Mouse (Mus musculus) right cerebral cortex, postnatal 10 days (tissue): ENCODE data around the gene Tcap.

Source experiments
- DNase-seq, 2 experiments: peaks; one replicate each; pipeline ENCODE4 v3.0.0; 2021; ENCODE audit warnings: low spot score in 2 of 2

Tcap gene

GRCm38 (mm10) chr11:98409341-98409822 lies 25.8 kb downstream of the Tcap start:
- no peak for DNase-seq

DNA sequence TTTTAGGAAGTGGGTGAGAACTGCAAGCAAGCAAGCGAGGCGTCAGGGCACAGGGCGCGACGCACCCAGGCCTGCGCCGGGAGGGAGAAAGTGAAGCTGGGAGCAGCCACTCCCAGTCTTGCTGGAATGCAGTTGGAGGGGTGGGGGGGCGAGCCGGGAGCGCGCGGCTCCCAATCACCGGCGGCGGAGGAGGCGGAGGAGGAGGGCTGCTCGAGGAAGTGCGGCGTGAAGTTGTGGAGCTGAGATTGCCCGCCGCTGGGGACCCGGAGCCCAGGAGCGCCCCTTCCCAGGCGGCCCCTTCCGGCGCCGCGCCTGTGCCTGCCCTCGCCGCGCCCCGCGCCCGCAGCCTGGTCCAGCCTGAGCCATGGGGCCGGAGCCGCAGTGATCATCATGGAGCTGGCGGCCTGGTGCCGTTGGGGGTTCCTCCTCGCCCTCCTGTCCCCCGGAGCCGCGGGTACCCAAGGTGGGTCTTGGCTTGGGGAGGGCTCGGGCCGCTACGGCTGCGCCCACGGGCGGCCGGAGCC lies 28.7 kb downstream of the Tcap start, which contains the start of gene Erbb2:
Erbb2 (plus strand) TSS at position 198 of the 524 bp plus-strand sequence.
- peak in 1 of 2 experiments; percentile 61 for DNase-seq

GRCm38 (mm10) chr11:98412797-98413301 lies 29.2 kb downstream of the Tcap start:
- DNase-seq = no peak

- no peak for DNase-seq
Observed at GRCm38 (mm10) chr11:98413731-98414130, 30.1 kb downstream of the Tcap start.

DNA sequence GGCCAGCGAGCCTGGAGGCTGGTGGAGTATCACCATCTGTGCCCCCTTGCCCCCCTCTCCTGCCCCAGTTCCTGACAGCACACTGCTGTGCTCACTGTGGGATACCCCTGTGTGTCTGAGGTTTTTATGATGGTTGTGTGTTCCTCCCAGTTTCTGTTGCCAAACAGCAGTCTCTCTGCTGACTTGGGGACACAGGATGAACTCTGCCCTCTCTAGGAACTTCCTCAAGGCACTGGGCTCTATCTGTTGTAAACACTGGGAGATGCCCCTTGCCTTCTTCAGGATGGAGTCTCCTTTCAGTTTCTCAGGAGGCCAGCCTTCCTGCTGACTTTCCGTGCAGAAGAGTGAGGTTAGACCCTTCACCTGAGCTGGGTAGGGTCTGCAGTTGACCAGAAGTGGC lies 30.6 kb downstream of the Tcap start:
- no peak for DNase-seq

DNA sequence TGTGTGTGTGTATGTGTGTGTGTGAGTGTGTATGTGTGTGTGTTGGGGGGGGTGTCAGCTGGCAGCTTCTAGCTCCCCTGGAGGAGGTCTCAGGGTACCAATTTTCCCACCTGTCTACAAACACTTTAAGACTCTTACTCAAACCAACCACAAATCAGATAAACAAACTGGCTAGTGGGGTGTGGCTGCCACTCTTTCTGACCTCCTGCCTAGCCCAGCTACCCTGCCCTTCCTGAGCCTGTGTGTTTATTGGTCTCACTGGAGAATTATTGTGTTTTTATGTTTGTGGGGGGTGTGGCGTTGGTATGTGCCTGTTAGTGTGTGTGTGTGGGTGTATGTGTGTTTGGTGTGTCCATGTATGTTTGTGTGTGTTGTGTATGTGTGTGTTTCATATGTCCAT lies 33.5 kb downstream of the Tcap start:
- no peak for DNase-seq

DNA sequence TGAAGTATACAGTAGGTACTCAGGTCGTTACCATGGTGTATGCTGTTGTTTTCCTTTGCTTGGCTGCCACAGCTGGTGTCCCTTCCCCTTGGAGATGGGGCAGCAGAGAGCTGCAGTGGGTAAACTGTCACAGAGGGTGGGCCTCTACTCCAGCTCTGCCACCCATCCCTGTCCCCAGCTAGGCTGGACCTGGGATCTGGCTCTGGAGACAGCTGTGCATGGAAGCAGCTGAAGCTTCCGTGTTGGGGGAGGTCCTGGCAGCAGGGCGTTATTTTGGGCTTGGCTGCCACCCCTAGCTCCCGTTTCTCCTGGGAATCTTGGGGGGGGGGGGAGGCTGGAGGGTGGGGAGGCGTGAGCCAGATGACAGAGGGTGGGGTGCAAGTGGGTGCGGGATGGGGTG lies 34.7 kb downstream of the Tcap start:
- DNase-seq = no peak

- no peak for DNase-seq
Observed at GRCm38 (mm10) chr11:98418939-98419547, 35.4 kb downstream of the Tcap start.

GRCm38 (mm10) chr11:98426592-98426991 lies 43.0 kb downstream of the Tcap start:
- no peak for DNase-seq

- no peak for DNase-seq
Observed at GRCm38 (mm10) chr11:98428436-98428835, 44.8 kb downstream of the Tcap start.

GRCm38 (mm10) chr11:98431743-98432502 lies 48.3 kb downstream of the Tcap start:
- DNase-seq = peak in 1 of 2 experiments; percentile 15
